Mouse (Mus musculus) left cerebral cortex, postnatal 10 days (tissue): ENCODE results near the gene Zfp995. TPM values are rescaled to one million over a fixed set of nuclear protein-coding genes. Genes with fewer than 3 reads are reported as not detected.
A peak's percentile ranks its signal among the peaks of the same experiment; 100 is the strongest.
"Not testable (repeated sequence)": the region's sequence is repeated elsewhere in the genome, so short reads cannot be mapped to it uniquely, and the experiment has no call there.

Experiments
- DNase-seq, 2 experiments: peaks; one replicate each; pipeline ENCODE4 v3.0.0; 2021 to 2022; ENCODE audit warnings: low spot score in 2 of 2, mixed read lengths in 1 of 2; ENCODE audit errors: extremely low spot score in 1 of 2
- intact Hi-C: fragments of 180-260 bp; cut with DNase I; formaldehyde crosslinking; loops from one replicate; pipeline ENCODE4 v1.15.1; 2025
- total RNA-seq, 2 experiments: library from RNA; stranded (reverse); gene quantifications; 2 replicates each; pipeline ENCODE4 v1.2.3; 2021

Gene Zfp995
- 1 to 10 TPM; 3.7 to 5.1 TPM for total RNA-seq

GRCm38 (mm10) chr17:21909456-21910052 lies at the start of gene Zfp995:
Gene Zfp995 (minus strand): TSS chr17:21909926.
- intact Hi-C loops = not testable (repeated sequence)
- DNase-seq = peak; percentile 49 to 67

DNA sequence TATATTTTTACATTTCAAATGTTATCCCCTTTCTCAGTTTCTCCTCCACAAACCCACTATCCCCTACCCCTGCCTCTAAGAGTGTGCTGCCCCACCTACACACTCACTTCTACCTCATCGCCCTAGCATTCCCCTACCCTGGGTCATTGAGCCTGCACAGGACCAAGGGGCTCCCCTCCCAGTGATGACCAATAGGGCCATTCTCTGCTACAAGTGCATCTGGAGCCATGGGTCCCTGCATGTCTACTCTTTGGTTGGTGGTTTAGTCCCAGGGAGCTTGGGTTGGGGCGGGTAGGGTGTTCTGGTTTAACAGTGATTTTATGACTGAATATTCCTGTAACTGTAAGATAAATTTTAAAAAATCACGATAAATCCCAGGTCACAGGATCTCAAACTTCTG lies 687 bp downstream of the Zfp995 start:
- intact Hi-C loops = no loop called here
- DNase-seq = peak in 1 of 2 experiments; percentile 1

DNA sequence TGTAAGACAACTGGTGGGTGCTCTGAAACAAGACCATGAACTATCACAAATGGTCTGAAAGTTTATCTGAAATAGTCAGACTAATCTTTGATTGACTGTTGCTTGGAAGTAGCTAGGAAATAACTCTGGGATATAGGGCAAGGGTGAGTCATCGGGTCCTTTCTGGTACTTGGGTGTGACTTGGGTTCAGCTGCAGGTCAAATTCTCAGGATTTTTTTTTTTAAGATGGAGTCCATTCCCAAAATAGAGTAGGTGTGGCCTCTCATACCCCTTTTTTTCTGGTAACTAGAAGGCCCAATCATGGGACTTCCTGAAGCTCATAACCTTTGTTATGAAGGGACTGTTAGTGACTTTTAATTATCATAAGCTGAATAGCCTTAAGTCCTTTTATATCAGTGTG lies 38.5 kb downstream of the Zfp995 start:
- intact Hi-C loops = no loop called here
- no peak for DNase-seq

DNA sequence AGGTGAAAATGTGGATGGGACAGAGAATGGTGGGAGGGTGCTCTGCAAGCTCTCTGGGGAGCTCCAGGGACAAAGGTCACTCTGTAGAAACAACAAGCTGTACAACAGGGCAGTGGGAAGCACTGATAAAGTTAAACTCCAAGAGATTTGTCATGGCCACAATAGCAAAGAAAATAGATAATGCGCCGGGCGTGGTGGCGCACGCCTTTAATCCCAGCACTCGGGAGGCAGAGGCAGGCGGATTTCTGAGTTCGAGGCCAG lies 63.5 kb downstream of the Zfp995 start:
- DNase-seq, intact Hi-C loops: not testable (repeated sequence)

- DNase-seq = peak; percentile 53
- intact Hi-C loops = no loop called here
Observed at GRCm38 (mm10) chr17:21845545-21846321, 64.0 kb downstream of the Zfp995 start, which contains the start of gene Zfp820. Gene Zfp820 (minus strand): TSS chr17:21845772.

- intact Hi-C loops = no loop called here
- DNase-seq = no peak
Observed at GRCm38 (mm10) chr17:21838510-21838909, 71.2 kb downstream of the Zfp995 start.

Other genes starting within 250 kb of the Zfp995 start
- 1 to 10 TPM; 4.9 to 8.5 TPM for gene Gm10226, start 218.1 kb downstream of the Zfp995 start, total RNA-seq
- gene Zfp760, start 202.2 kb downstream of the Zfp995 start, total RNA-seq = 1 to 10 TPM; 9.1 to 9.2 TPM
- gene Zfp229, start 179.1 kb downstream of the Zfp995 start, total RNA-seq = 1 to 10 TPM; 5.0 to 6.5 TPM
- gene Zfp820, start 64.2 kb downstream of the Zfp995 start, total RNA-seq = 1 to 10 TPM; 1.1 to 1.4 TPM
- gene Zfp942, start 52.5 kb upstream of the Zfp995 start, total RNA-seq = 10 to 100 TPM; 16.1 to 16.6 TPM
- gene Zfp943, start 52.6 kb upstream of the Zfp995 start, total RNA-seq = 10 to 100 TPM; 19.3 to 19.4 TPM